Mouse (Mus musculus) MEL-GATA-1-ER (cell line): ENCODE measurements around the gene Asap3.

Source experiments
- DNase-seq: peaks from one replicate; pipeline ENCODE4 v3.0.0-alpha.2; 2012; ENCODE audit warnings: low read depth; ENCODE audit errors: extremely low read depth

Gene Asap3

DNA sequence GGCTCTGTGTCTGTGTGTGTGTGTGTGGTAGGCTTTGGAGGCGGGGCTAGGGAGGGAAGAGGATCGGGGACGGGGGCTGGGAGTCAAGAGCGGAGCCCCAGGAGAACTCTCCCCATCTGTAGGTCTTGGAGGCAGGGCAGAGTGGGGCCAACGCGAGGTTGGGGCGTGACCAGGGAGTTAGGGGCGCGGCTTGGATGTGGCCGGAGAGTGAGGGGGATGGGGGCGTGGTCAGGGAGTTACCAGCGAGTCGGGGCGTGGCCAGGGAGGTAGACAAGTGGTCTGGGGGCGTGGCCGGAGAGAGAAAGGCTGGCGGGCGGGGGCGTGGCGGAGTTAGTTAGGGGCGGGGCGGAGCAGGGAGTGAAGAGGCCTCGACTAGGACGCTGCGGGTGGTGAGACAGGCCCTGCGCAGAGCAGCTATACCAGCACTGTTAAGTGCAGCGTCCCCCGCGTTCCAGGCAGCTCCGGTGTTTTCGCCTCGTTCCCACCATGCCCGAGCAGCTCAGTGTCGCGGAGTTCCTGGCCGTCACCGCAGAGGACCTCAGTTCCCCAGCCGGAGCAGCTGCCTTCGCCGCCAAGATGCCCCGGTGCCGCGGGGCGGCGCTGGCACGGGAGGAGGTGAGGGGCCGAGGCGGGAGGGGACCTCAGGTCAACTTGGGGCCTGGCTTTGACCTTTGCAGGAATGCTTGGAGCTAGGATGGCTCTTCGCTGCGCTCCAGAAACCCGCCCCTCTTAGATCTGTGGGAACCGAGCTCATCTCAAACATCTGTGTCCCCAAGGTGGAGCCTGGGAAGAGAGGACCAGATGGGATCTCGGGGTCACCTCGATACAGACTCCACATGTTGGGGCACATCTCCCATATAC is at the start of gene Asap3:
Gene Asap3, plus strand, starts transcription at position 333 of the 861 bp plus-strand sequence.
- peak; percentile 66 for DNase-seq

DNA sequence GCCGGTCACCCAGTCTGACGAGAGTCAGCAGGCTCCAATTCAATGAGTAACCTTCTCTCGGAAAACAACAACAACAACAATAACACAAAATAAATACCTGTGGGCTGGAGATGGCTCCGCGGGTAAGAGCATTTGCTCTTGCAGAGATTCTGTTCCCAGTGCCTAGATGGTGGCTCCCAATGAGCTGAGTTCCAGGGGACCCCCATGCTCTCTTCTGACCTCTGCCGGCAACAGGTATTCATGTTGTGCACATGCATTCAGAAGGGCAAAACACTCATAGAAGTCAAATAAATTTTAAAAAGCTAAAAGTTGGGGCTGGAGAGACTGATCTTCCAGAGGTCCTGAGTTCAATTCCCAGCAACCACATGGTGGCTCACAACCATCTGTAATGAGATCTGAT is 47.7 kb upstream of the Asap3 start:
- no peak for DNase-seq

GRCm38 (mm10) chr4:136159802-136160397 is 46.3 kb upstream of the Asap3 start:
- DNase-seq = no peak

GRCm38 (mm10) chr4:136163448-136163847 is 42.7 kb upstream of the Asap3 start:
- no peak for DNase-seq

DNA sequence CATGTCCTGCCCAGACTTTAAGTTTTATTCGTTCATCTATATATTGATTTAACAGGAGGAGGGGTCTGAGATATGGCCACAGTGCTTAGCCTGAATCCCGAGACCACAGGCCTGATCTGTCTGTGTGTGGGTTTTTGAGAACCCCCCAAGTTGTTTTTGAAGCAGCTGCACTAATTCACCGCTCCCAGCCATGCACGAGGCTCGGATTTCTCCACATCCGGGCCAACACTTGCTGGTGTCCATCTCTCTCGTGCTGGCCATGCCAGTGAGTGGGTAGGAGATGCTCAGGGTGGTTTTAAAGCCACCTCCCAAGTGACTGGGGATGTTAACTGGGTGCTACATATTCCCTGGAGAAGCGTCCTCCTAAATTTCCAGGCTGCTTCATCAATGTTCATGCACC is 41.2 kb upstream of the Asap3 start:
- DNase-seq = no peak

DNA sequence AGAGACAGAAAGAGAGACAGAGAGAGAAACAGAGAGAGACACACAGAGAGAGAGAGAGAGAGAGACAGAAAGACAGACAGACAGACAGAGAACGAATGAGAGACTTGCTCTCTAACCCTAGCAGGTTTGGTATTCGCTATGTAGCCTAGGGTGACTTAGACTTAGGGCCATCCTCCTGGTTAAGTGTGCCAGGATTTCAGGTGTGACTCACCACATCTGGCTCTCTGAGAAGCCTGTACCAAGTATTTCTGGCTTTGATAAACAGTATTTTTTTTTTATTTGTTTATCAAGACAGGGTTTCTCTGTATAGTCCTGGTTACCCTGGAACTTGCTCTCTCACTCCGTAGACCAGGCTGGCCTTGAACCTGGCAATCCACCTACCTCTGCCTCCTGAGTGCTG is 38.5 kb upstream of the Asap3 start:
- no peak for DNase-seq

DNA sequence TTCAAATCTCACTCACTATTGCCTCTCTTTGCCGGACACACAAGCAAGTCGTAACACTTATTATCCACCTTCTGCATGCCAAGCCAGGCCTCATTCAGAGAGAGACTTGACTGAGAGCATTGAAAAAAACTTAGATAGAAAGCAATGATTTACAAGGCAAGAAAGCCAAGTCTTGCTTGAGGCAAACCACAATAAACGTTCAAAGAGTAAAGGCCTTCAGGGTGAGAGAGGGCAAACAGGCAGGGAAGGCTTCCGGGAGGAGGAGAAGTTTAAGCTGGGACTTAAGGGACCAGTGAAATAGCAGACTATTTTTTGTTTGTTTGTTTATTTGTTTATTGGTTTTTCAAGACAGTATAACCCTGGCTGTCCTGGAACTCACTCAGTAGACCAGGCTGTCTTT is 35.8 kb upstream of the Asap3 start:
- no peak for DNase-seq

DNA sequence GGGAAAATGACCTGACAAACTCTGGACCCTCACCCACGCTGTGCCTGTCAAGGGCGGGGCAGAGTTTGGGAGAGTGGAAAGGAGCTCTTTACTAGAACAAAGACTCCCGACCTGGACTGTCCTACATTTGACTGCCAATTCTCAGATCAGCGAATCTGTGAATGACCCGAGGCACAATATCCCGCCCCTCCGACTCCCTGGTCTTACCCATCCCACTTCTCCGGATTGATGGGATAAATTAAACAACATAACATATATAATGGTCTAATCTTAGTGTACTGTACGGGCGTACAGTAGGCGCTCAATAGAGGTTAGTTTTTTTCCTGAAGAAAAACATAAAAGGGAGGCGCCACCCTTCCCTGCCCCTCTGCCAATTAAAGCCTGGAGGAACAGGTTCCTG is 34.7 kb upstream of the Asap3 start:
- no peak for DNase-seq

GRCm38 (mm10) chr4:136172011-136172541 is 34.1 kb upstream of the Asap3 start, which contains the start of gene E2f2:
TSS of gene E2f2 (plus strand) at chr4:136172394.
- DNase-seq = peak; percentile 71

DNA sequence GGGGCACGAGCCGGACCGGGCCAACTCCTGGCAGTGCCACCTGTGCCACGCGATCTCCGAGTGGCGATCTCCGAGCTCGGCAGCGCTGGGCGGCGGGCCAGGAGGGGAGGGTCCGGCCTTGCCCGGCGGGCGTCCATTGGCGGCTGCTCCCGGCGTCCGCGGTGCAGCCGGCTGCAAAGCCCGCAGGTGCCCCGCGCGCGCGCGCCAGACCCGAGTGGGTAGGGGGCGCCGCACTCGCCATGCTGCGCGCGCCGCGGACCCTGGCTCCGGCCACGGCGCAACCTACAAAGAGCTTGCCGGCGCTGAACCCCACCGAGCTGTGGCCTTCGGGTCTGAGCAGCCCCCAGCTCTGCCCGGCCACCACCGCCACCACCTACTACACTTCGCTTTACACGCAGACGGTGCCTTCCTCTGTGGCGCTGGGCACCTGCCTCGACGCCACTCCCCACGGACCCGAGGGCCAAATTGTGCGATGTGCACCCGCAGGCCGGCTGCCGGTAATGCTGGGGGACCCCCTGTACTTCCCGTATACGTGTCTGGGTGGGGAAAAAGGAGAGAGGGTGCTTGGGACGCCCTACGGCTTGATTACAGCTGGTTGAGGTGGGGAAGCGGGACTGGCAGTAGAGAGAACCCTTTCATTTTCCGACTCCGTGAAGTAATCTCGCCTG is 33.5 kb upstream of the Asap3 start:
- DNase-seq = no peak

GRCm38 (mm10) chr4:136173210-136173715 is 32.9 kb upstream of the Asap3 start:
- DNase-seq = no peak

GRCm38 (mm10) chr4:136174216-136175193 is 31.7 kb upstream of the Asap3 start:
- DNase-seq = peak; percentile 84

GRCm38 (mm10) chr4:136176022-136176552 is 30.1 kb upstream of the Asap3 start:
- no peak for DNase-seq

DNA sequence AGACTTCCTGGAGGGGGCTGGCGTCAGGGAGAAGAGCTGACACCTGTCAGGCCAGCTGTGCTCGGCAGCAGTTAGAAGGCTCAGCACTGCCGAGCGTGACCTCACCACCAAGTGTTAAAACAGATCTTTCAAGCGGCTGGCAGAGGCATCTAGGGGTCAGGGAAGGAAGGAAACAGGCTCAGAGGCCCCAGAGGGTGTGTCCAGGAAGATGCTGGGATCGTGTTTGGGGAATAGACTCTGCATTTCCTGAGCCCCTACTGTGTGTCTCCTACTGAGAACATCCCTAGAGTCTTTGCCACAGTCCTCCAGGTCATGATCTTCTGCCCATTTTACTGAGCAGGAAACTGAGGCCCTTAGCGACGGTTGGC is 28.9 kb upstream of the Asap3 start:
- no peak for DNase-seq

- DNase-seq = peak; percentile 91
Observed at GRCm38 (mm10) chr4:136177612-136178474, 28.3 kb upstream of the Asap3 start.

GRCm38 (mm10) chr4:136178475-136178921 is 27.7 kb upstream of the Asap3 start:
- DNase-seq = peak; percentile 58

- no peak for DNase-seq
Observed at GRCm38 (mm10) chr4:136179456-136179855, 26.7 kb upstream of the Asap3 start.

DNA sequence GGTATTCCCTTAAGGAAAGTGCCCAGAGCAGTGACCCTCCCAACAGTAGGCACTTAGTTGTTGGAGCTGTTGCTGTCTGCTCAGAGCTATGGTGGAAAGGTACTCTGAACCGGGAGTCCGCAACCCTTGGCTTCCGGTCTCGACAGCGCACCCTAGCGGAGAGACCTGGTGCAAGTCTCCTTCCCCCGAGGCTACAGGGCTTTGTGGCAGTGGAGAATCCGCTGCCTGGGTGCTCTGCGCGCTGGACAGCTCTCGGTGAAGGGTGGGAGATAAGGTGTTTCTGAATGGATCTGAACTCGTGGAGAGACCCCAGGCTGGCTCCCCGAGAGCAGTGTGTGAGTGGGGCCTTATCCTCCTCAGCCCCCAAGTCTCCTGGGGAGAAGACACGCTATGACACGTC is 26.2 kb upstream of the Asap3 start:
- DNase-seq = no peak
